ENCODE assay signal across 8 mouse cellular contexts in the genomic region with DNA sequence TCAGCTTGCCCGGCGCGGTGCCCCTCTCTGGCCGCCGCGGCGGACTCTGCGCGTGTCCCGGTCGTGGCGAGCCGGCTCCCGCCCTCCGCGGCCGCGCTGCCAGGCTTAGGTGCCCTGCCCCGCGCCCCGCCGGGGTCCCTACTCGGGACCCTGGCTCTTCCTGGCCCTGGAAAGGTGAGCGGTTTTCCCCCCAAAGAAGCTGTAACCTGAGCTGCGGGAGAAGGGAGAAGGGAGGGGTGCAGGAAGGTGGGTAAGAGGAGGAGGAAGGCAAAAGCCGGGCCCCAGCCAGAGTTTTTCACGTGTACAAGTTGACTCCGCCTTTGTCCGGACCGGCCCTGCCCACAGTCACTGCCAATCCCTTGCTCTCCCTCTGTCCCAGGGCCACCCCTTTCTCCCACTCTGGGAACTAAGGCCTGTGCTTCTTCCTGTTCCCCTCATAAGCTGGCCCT. TPM values are rescaled to one million over a fixed set of nuclear protein-coding genes. Genes with fewer than 3 reads are reported as not detected.
A peak's percentile ranks its signal among the peaks of the same experiment; 100 is the strongest.
DNase-seq lines count a peak whose midpoint lies in the region; ATAC-seq lines count a peak whose summit lies in the region.

A gene (minus strand): TSS at position 269 of the 449 bp plus-strand sequence.

- H3K9me3 ChIP-seq in forebrain, embryonic 16.5 days (ENCODE audit: control insufficient read depth, low read length), result no peaks in the 10 kb centered on the region
- no peaks in the 10 kb centered on the region for H3K9me3 ChIP-seq in hindbrain, embryonic 12.5 days (replicated peaks)
- no peaks in the 10 kb centered on the region for H3K9me3 ChIP-seq in stomach, embryonic 15.5 days

- peak within 1 kb of the TSS; percentile 51 for H3K4me3 ChIP-seq in forebrain, embryonic 16.5 days (replicated peaks; ENCODE audit: low read length)
- H3K4me3 ChIP-seq in hindbrain, embryonic 12.5 days, result peak within 1 kb of the TSS; percentile 52
- peak within 1 kb of the TSS; percentile 58 for H3K4me3 ChIP-seq in stomach, embryonic 15.5 days (replicated peaks)

- peaks cover 19% of the 10 kb centered on the region for H3K4me1 ChIP-seq in forebrain, embryonic 16.5 days (replicated peaks; ENCODE audit: control insufficient read depth, insufficient read depth, low read length)
- H3K4me1 ChIP-seq in hindbrain, embryonic 12.5 days, result peaks cover 27% of the 10 kb centered on the region
- H3K4me1 ChIP-seq in stomach, embryonic 15.5 days, result peaks cover 8% of the 10 kb centered on the region; the same call in 1 of the 2 replicates

- no peak for DNase-seq in cerebellum, adult 11 months
- DNase-seq in c-Kit-positive CD71-negative TER-119-negative erythroid progenitor cells, embryonic 14.5 days (ENCODE audit: low read depth), result peak; percentile 30
- DNase-seq in layer of hippocampus, postnatal 25 days (ENCODE audit: extremely low spot score in 1 of 2, low spot score in 1 of 2), result no peak
- peak; percentile 91 for DNase-seq in lung, postnatal 36 days

- no peak within 1 kb of the TSS for H3K27ac ChIP-seq in forebrain, embryonic 16.5 days (ENCODE audit: low read length)
- no peak within 1 kb of the TSS for H3K27ac ChIP-seq in hindbrain, embryonic 12.5 days
- H3K27ac ChIP-seq in stomach, embryonic 15.5 days, result peak within 1 kb of the TSS; percentile 58

- peak within 1 kb of the TSS; percentile 98 for H3K4me2 ChIP-seq in forebrain, embryonic 16.5 days (ENCODE audit: low read length)
- peak within 1 kb of the TSS; percentile 98 for H3K4me2 ChIP-seq in hindbrain, embryonic 12.5 days (replicated peaks)
- peak within 1 kb of the TSS; percentile 90 for H3K4me2 ChIP-seq in stomach, embryonic 15.5 days

- H3K36me3 ChIP-seq in forebrain, embryonic 16.5 days (ENCODE audit: control insufficient read depth, insufficient read depth), result no peaks in the 10 kb centered on the region
- H3K36me3 ChIP-seq in hindbrain, embryonic 12.5 days, result no peaks in the 10 kb centered on the region
- H3K36me3 ChIP-seq in stomach, embryonic 15.5 days, result no peaks in the 10 kb centered on the region

- H3K9ac ChIP-seq in forebrain, embryonic 16.5 days (replicated peaks; ENCODE audit: low read depth, low read length), result peak within 1 kb of the TSS; percentile 67
- peak within 1 kb of the TSS; percentile 66 for H3K9ac ChIP-seq in hindbrain, embryonic 12.5 days
- H3K9ac ChIP-seq in stomach, embryonic 15.5 days, result 0 out of 2 replicates have a peak within 1 kb of the TSS, but pooled peaks have one; percentile 17

- ATAC-seq in cerebellum, adult (ENCODE audit: insufficient number of reproducible peaks, low FRiP score, low TSS enrichment), result peak; percentile 60
- no peak for ATAC-seq in forebrain, embryonic 16.5 days
- ATAC-seq in hindbrain, embryonic 12.5 days (ENCODE audit: low FRiP score), result 0 out of 2 replicates have a peak, but pooled peaks have one; percentile 16
- peak; percentile 88 for ATAC-seq in stomach, embryonic 15.5 days (ENCODE audit: insufficient read depth, low FRiP score, low read depth)

- 0% methylated on average over 30 of the region's 30 CpGs for WGBS in forebrain, embryonic 16.5 days
- WGBS in hindbrain, embryonic 12.5 days, result under 1% methylated on average over 30 of the region's 30 CpGs
- WGBS in stomach, embryonic 15.5 days, result 1% methylated on average over 30 of the region's 30 CpGs

- H3K27me3 ChIP-seq in forebrain, embryonic 16.5 days (replicated peaks; ENCODE audit: control insufficient read depth, insufficient read depth, low read length), result peaks cover 8% of the 10 kb centered on the region; the same call in 1 of the 2 replicates
- peaks cover 42% of the 10 kb centered on the region for H3K27me3 ChIP-seq in hindbrain, embryonic 12.5 days
- H3K27me3 ChIP-seq in stomach, embryonic 15.5 days (replicated peaks), result no peaks in the 10 kb centered on the region; the same call in 1 of the 2 replicates

RNA-seq across cellular contexts. Expression of the gene that starts here (rescaled TPM):
- polyA plus RNA-seq in forebrain, embryonic 16.5 days (2015; fragmentation: Nextera tagmentation; extraction: Ambion mirVana), result 0.48 and 1.9 TPM in 2 replicates
- polyA plus RNA-seq in hindbrain, embryonic 12.5 days (2016; fragmentation: Nextera tagmentation; extraction: Ambion mirVana), result 0.99 and 1.4 TPM in 2 replicates
- total RNA-seq in layer of hippocampus, postnatal 25 days (2021), result 10 to 100 TPM; 24.4 to 25.7 TPM
- 7.2 and 9.7 TPM in 2 replicates for polyA plus RNA-seq in stomach, embryonic 15.5 days (2015; fragmentation: Nextera tagmentation; extraction: Ambion mirVana)

Comparison
In these comparisons a context has a peak if more than half of its experiments do, and no peak if none do; other contexts are left out.
1. DNase-seq: peak in c-Kit-positive CD71-negative TER-119-negative erythroid progenitor cells, embryonic 14.5 days (single experiment) and lung, postnatal 36 days (single experiment); none in cerebellum, adult 11 months (single experiment) and layer of hippocampus, postnatal 25 days (0 of 2).
2. H3K9ac ChIP-seq: peak in every context shown above with its lines; median percentile 67 in forebrain, embryonic 16.5 days; 66 in hindbrain, embryonic 12.5 days; 17 in stomach, embryonic 15.5 days.
3. Peak in every context shown above with its lines, with median percentiles within 50 percentile points of each other: H3K4me2 ChIP-seq and H3K4me3 ChIP-seq.